Mouse (Mus musculus): Measurements from ENCODE around the gene Maml2. TPM values are rescaled to one million over a fixed set of nuclear protein-coding genes. Genes with fewer than 3 reads are reported as not detected.

Maml2 gene
- total RNA-seq, 1 experiment, result 1.9 TPM

DNA sequence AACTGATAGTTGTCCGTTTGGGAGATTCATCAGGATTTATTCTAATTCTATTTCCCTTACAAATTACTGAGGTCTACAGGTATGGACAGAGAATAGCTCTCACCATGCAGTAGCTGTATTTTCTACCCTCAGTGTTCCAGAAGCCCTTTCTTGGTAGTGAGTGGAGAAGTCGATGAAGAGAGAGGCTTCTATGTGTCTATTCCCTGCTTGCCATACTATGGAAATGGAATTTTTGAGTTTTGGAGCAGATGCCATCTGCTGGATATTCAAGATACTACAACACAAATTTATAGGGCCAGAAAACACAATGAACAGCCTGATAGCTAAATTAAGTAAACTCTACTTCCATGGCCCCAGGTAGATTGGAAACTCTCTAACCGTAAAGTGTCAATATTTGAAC, 355.2 kb downstream of the Maml2 start:
- Histone ChIP-seq H3K4me1 (ENCODE audit: control insufficient read depth in 2 of 2, insufficient read depth in 2 of 2, low read length in 2 of 2, poor library complexity in 1 of 2) (peaks cover 1 to 2% of the 10 kb centered on the region in 2 experiments; a peak in 1 of 4 replicates), H3K9me3 (ENCODE audit: control insufficient read depth, insufficient read depth, low read depth, low read length) (no peaks in the 10 kb centered on the region), H3K36me3 (ENCODE audit: control insufficient read depth, insufficient read depth, low read length, poor library complexity, severe bottlenecking) (no peaks in the 10 kb centered on the region), H3K9ac (ENCODE audit: insufficient read depth, low read depth, low read length, poor library complexity, severe bottlenecking) (no peak overlapping the region), H3K4me3 (ENCODE audit: insufficient read depth in 1 of 2, low read depth in 1 of 2, low read length in 2 of 2, poor library complexity in 1 of 2, severe bottlenecking in 1 of 2) (no peak overlapping the region), H3K27ac (ENCODE audit: insufficient read depth, low read depth, low read length, poor library complexity, severe bottlenecking) (no peak overlapping the region)
- in situ Hi-C loops (cut with MboI; ENCODE audit: low sequenced_read_pairs in 2 of 2, unreplicated experiment in 2 of 2), result no loop called here
- TF ChIP-seq ZC3H11A (IDR thresholded peaks at IDR 0.05; ENCODE audit: borderline replicate concordance, low read depth, low read length) (no peak), HCFC1 (IDR thresholded peaks at IDR 0.05; ENCODE audit: borderline replicate concordance, insufficient read depth, low read length) (no peak), ZNF384 (IDR thresholded peaks at IDR 0.05; ENCODE audit: low read depth, low read length) (no peak), CHD2 (IDR thresholded peaks at IDR 0.05; ENCODE audit: low read depth, low read length) (no peak), MAFK (IDR thresholded peaks at IDR 0.05; ENCODE audit: insufficient read depth, low read depth, low read length) (no peak)
- no peak for DNase-seq (ENCODE audit: low read depth, low spot score)

- DNase-seq (ENCODE audit: low read depth, low spot score), result no peak
- in situ Hi-C loops (cut with MboI; ENCODE audit: low sequenced_read_pairs in 2 of 2, unreplicated experiment in 2 of 2), result no loop called here
- Histone ChIP-seq H3K9ac (ENCODE audit: insufficient read depth, low read depth, low read length, poor library complexity, severe bottlenecking) (no peak overlapping the region), H3K4me3 (ENCODE audit: insufficient read depth in 1 of 2, low read depth in 1 of 2, low read length in 2 of 2, poor library complexity in 1 of 2, severe bottlenecking in 1 of 2) (peak overlapping the region in 1 of 2 experiments; percentile 34; a peak in 2 of 4 replicates), H3K27ac (ENCODE audit: insufficient read depth, low read depth, low read length, poor library complexity, severe bottlenecking) (peak overlapping the region; percentile 9; the same call in 1 of the 2 replicates), H3K36me3 (ENCODE audit: control insufficient read depth, insufficient read depth, low read length, poor library complexity, severe bottlenecking) (no peaks in the 10 kb centered on the region), H3K4me1 (ENCODE audit: control insufficient read depth in 2 of 2, insufficient read depth in 2 of 2, low read length in 2 of 2, poor library complexity in 1 of 2) (peaks cover 0 to 7% of the 10 kb centered on the region in 2 experiments; a peak in 2 of 4 replicates), H3K9me3 (ENCODE audit: control insufficient read depth, insufficient read depth, low read depth, low read length) (no peaks in the 10 kb centered on the region)
- TF ChIP-seq ZNF384 (IDR thresholded peaks at IDR 0.05; ENCODE audit: low read depth, low read length), result peak; percentile 97
- no peak for TF ChIP-seq ZC3H11A (IDR thresholded peaks at IDR 0.05; ENCODE audit: borderline replicate concordance, low read depth, low read length)
- no peak for TF ChIP-seq CHD2 (IDR thresholded peaks at IDR 0.05; ENCODE audit: low read depth, low read length)
- no peak for TF ChIP-seq HCFC1 (IDR thresholded peaks at IDR 0.05; ENCODE audit: borderline replicate concordance, insufficient read depth, low read length)
- peak; percentile 51 for TF ChIP-seq MAFK (IDR thresholded peaks at IDR 0.05; ENCODE audit: insufficient read depth, low read depth, low read length)
Observed at GRCm38 (mm10) chr9:13661768-13662623, 364.2 kb downstream of the Maml2 start.

GRCm38 (mm10) chr9:13665487-13665969, 367.8 kb downstream of the Maml2 start:
- peaks cover 0 to 6% of the 10 kb centered on the region in 2 experiments; a peak in 2 of 4 replicates for H3K4me1 ChIP-seq (ENCODE audit: control insufficient read depth in 2 of 2, insufficient read depth in 2 of 2, low read length in 2 of 2, poor library complexity in 1 of 2)
- no peak overlapping the region for H3K27ac ChIP-seq (ENCODE audit: insufficient read depth, low read depth, low read length, poor library complexity, severe bottlenecking)
- H3K9me3 ChIP-seq (ENCODE audit: control insufficient read depth, insufficient read depth, low read depth, low read length), result no peaks in the 10 kb centered on the region
- DNase-seq (ENCODE audit: low read depth, low spot score), result no peak
- in situ Hi-C loops (cut with MboI; ENCODE audit: low sequenced_read_pairs in 2 of 2, unreplicated experiment in 2 of 2), result no loop called here
- H3K36me3 ChIP-seq (ENCODE audit: control insufficient read depth, insufficient read depth, low read length, poor library complexity, severe bottlenecking), result no peaks in the 10 kb centered on the region
- no peak overlapping the region for H3K9ac ChIP-seq (ENCODE audit: insufficient read depth, low read depth, low read length, poor library complexity, severe bottlenecking)
- H3K4me3 ChIP-seq (ENCODE audit: insufficient read depth in 1 of 2, low read depth in 1 of 2, low read length in 2 of 2, poor library complexity in 1 of 2, severe bottlenecking in 1 of 2), result no peak overlapping the region
- TF ChIP-seq MAFK (IDR thresholded peaks at IDR 0.05; ENCODE audit: insufficient read depth, low read depth, low read length), result no peak
- no peak for TF ChIP-seq ZNF384 (IDR thresholded peaks at IDR 0.05; ENCODE audit: low read depth, low read length)
- no peak for TF ChIP-seq HCFC1 (IDR thresholded peaks at IDR 0.05; ENCODE audit: borderline replicate concordance, insufficient read depth, low read length)
- no peak for TF ChIP-seq CHD2 (IDR thresholded peaks at IDR 0.05; ENCODE audit: low read depth, low read length)
- no peak for TF ChIP-seq ZC3H11A (IDR thresholded peaks at IDR 0.05; ENCODE audit: borderline replicate concordance, low read depth, low read length)

DNA sequence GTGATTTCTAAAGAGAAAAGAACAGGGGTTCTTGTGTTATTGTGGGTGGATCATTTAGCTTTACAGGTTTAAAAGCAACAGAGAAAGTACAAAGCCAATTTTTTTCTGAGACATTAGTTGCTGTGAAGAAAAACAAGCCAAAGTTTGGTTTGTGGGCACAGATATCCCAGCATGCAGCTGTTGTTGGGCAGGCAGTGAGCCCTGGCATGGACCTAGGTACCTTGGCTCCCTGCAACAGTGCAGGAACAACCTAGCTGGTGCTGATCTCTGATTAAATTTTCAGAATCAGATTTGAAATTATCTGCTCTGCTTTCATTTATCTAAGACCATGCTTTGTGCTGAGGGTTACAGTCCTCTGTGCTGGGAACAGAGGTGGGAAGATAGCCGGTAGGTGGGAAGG, 370.2 kb downstream of the Maml2 start:
- Histone ChIP-seq H3K4me1 (ENCODE audit: control insufficient read depth in 2 of 2, insufficient read depth in 2 of 2, low read length in 2 of 2, poor library complexity in 1 of 2) (peaks cover 0 to 2% of the 10 kb centered on the region in 2 experiments; a peak in 2 of 4 replicates), H3K36me3 (ENCODE audit: control insufficient read depth, insufficient read depth, low read length, poor library complexity, severe bottlenecking) (no peaks in the 10 kb centered on the region), H3K9me3 (ENCODE audit: control insufficient read depth, insufficient read depth, low read depth, low read length) (no peaks in the 10 kb centered on the region), H3K4me3 (ENCODE audit: insufficient read depth in 1 of 2, low read depth in 1 of 2, low read length in 2 of 2, poor library complexity in 1 of 2, severe bottlenecking in 1 of 2) (no peak overlapping the region), H3K27ac (ENCODE audit: insufficient read depth, low read depth, low read length, poor library complexity, severe bottlenecking) (no peak overlapping the region), H3K9ac (ENCODE audit: insufficient read depth, low read depth, low read length, poor library complexity, severe bottlenecking) (no peak overlapping the region)
- in situ Hi-C loops (cut with MboI; ENCODE audit: low sequenced_read_pairs in 2 of 2, unreplicated experiment in 2 of 2), result no loop called here
- DNase-seq (ENCODE audit: low read depth, low spot score), result no peak
- TF ChIP-seq ZC3H11A (IDR thresholded peaks at IDR 0.05; ENCODE audit: borderline replicate concordance, low read depth, low read length) (no peak), CHD2 (IDR thresholded peaks at IDR 0.05; ENCODE audit: low read depth, low read length) (no peak), ZNF384 (IDR thresholded peaks at IDR 0.05; ENCODE audit: low read depth, low read length) (no peak), MAFK (IDR thresholded peaks at IDR 0.05; ENCODE audit: insufficient read depth, low read depth, low read length) (no peak), HCFC1 (IDR thresholded peaks at IDR 0.05; ENCODE audit: borderline replicate concordance, insufficient read depth, low read length) (no peak)
